Mouse (Mus musculus): ENCODE measurements around the gene Slco4a1. TPM values are rescaled to one million over a fixed set of nuclear protein-coding genes. Genes with fewer than 3 reads are reported as not detected.

Slco4a1 gene
- polyA plus RNA-seq, 1 experiment from 2014 or later, result 2.2 TPM

DNA sequence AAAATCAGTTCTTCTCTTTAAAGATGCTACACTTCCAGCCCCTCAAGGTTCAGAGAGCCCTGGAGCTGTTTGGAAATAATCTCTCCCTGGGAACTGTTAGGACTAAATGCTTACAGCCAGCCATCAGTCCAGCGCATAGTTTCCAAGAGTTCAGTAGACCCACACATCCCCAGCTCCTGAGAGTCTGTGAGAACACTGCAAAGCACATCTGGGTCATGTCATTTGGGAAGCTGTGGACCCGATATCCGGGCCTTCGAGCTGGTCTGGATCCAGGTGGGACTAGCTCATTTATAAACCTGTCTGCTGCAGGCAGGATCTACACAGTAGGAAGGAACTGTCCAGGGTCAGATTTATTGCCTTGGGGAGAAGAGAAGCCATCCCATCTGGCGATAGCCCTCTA, 54.8 kb downstream of the Slco4a1 start:
- Histone ChIP-seq H3K9ac (ENCODE audit: low read depth, low read length) (no peak overlapping the region), H3K27ac (ENCODE audit: low read length) (peak overlapping the region; percentile 56), H3K27me3 (replicated peaks; ENCODE audit: control insufficient read depth, insufficient read depth, low read length) (no peaks in the 10 kb centered on the region), H3K36me3 (ENCODE audit: control insufficient read depth, insufficient read depth, low read length) (no peaks in the 10 kb centered on the region), H3K4me1 (ENCODE audit: control insufficient read depth, insufficient read depth, low read length) (peaks cover 32% of the 10 kb centered on the region), H3K4me2 (ENCODE audit: low read depth, low read length) (no peak overlapping the region), H3K4me3 (ENCODE audit: low read length) (no peak overlapping the region), H3K9me3 (ENCODE audit: control insufficient read depth, low read length) (no peaks in the 10 kb centered on the region)
- peak; percentile 48 for ATAC-seq
- WGBS, result 37% methylated on average over 5 of the region's 5 CpGs

DNA sequence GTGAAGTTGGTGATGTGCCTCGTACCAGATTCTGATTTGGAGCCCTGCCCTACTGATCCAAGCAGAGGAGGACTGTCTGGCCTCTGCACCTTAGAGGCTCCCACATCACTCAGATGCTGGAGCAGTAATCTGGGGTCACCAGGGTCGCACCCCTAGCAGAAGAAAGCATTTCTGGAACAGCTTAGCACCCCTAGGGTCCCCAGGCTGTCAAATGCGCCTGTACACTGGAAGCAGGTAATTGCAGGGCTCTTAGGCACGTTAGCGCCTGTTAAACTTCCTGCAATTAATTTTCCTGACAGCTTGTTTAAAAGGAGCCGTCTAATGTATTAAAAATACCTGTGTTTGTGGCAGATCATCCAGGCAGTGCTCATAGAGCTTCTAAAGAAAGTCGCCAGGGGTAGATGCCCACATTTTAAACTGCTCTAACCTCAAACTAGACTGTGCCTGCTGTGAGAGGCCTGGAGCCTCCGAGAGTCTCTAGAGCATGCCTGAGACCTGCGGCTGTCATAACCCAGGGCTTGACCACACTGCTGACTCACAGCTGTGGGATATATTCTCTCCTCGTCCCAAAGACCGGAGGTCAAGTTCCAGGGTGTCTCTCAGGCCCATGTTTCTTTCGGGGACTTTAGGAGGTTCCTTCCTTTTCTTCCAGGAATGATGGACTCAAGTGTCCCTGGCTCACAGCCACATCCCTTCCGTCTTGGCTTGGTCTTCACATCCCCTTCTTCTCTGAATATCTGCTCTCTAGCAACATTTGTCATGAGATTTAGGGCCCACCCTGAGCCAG, 56.0 kb downstream of the Slco4a1 start:
- Histone ChIP-seq H3K9me3 (ENCODE audit: control insufficient read depth, low read length) (no peaks in the 10 kb centered on the region), H3K27ac (ENCODE audit: low read length) (peak overlapping the region; percentile 56), H3K4me1 (ENCODE audit: control insufficient read depth, insufficient read depth, low read length) (peaks cover 28% of the 10 kb centered on the region), H3K4me2 (ENCODE audit: low read depth, low read length) (no peak overlapping the region), H3K27me3 (replicated peaks; ENCODE audit: control insufficient read depth, insufficient read depth, low read length) (no peaks in the 10 kb centered on the region), H3K4me3 (ENCODE audit: low read length) (no peak overlapping the region), H3K36me3 (ENCODE audit: control insufficient read depth, insufficient read depth, low read length) (no peaks in the 10 kb centered on the region), H3K9ac (ENCODE audit: low read depth, low read length) (no peak overlapping the region)
- ATAC-seq, result peak; percentile 30; the same call in 1 of the 2 replicates
- 36% methylated on average over 13 of the region's 13 CpGs for WGBS

DNA sequence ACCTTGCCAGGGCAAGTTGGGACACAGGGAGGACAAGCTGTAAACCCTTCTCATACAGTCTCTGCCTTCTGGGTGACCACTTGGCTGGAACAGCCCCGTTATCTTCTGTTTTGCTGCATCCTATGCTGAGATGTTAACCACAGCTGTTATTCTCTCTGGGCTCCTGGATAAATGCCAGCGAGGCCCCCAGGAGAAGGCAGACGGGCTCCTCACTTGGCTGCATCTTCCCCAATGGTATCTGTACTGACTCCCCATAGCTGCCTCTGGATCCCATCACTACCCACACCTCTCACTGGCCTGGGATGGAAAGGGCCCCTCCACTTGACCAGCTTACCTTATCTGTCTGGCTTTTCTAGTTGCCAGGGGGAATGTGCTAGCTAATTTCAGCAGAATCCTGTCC, 57.0 kb downstream of the Slco4a1 start:
- ATAC-seq, result peak; percentile 39
- Histone ChIP-seq H3K27ac (ENCODE audit: low read length) (peak overlapping the region; percentile 56; the same call in 1 of the 2 replicates), H3K9ac (ENCODE audit: low read depth, low read length) (no peak overlapping the region), H3K4me1 (ENCODE audit: control insufficient read depth, insufficient read depth, low read length) (peaks cover 28% of the 10 kb centered on the region), H3K27me3 (replicated peaks; ENCODE audit: control insufficient read depth, insufficient read depth, low read length) (no peaks in the 10 kb centered on the region), H3K9me3 (ENCODE audit: control insufficient read depth, low read length) (no peaks in the 10 kb centered on the region), H3K36me3 (ENCODE audit: control insufficient read depth, insufficient read depth, low read length) (no peaks in the 10 kb centered on the region), H3K4me2 (ENCODE audit: low read depth, low read length) (no peak overlapping the region), H3K4me3 (ENCODE audit: low read length) (no peak overlapping the region)
- WGBS, result 41% methylated on average over 3 of the region's 3 CpGs

DNA sequence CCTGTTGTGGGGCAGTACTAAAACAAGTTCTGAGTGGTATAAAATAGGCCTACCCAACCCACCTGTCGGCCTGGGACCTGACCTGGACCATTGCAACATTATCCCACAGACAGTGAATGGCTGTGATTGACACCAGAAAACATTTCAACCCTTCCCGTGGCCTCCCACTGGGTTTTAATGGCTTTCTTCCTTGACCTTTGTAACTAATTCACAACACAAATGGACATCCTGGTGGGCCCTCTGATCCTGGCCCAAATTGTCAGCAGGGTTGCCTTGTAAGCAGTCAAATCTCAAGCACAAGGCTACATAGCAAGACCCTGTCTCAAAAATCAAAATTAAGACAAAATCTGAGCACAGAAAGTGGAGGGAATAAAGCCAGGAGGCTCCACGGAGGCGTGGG, 57.8 kb downstream of the Slco4a1 start:
- Histone ChIP-seq H3K4me2 (ENCODE audit: low read depth, low read length) (no peak overlapping the region), H3K9me3 (ENCODE audit: control insufficient read depth, low read length) (no peaks in the 10 kb centered on the region), H3K9ac (ENCODE audit: low read depth, low read length) (no peak overlapping the region), H3K4me3 (ENCODE audit: low read length) (no peak overlapping the region), H3K27me3 (replicated peaks; ENCODE audit: control insufficient read depth, insufficient read depth, low read length) (no peaks in the 10 kb centered on the region), H3K4me1 (ENCODE audit: control insufficient read depth, insufficient read depth, low read length) (peaks cover 28% of the 10 kb centered on the region), H3K36me3 (ENCODE audit: control insufficient read depth, insufficient read depth, low read length) (no peaks in the 10 kb centered on the region), H3K27ac (ENCODE audit: low read length) (no peak overlapping the region)
- WGBS, result 57% methylated on average over 4 of the region's 4 CpGs
- no peak for ATAC-seq

DNA sequence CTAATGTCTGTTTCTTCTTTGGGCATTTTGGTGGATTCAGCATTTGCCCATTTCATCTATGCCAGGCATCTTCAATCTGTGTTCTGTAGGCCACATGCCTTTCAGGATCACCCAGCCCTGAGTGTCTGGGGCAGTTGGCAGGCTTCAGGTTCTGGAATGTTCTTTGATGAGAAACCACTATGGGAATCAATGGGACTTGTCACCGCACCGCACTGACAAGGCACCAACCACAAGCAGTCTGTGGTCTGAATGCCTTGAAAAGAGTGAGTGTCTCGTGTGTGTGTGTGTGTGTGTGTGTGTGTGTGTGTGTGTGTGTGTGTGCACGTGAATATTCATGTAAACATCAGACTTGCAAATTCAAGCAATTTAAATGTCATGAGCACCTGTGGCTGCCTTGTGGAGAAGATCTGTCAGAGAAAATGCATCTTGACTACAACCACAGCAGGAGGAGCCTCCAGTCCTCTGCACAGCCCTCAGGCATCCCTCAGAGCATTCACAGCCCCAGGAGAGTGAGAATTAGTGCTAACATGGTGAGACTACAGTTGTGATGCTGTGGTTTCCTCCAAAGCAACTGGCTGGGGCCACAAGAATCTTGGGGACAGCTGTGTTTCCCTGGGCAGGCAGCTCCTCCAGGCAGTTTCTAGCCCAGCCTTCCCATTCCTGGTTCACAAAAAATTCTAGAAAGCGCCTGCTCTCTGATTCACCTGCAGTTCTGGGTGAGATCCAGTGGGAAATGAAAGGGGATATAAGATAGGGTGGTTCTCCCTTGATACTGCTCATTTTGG, 65.6 kb downstream of the Slco4a1 start:
- Histone ChIP-seq H3K9ac (ENCODE audit: low read depth, low read length) (no peak overlapping the region), H3K9me3 (ENCODE audit: control insufficient read depth, low read length) (no peaks in the 10 kb centered on the region), H3K4me3 (ENCODE audit: low read length) (no peak overlapping the region), H3K36me3 (ENCODE audit: control insufficient read depth, insufficient read depth, low read length) (no peaks in the 10 kb centered on the region), H3K4me1 (ENCODE audit: control insufficient read depth, insufficient read depth, low read length) (no peaks in the 10 kb centered on the region), H3K27me3 (replicated peaks; ENCODE audit: control insufficient read depth, insufficient read depth, low read length) (0 out of 2 replicates have a peak, but pooled peaks cover 3% of the 10 kb centered on the region), H3K4me2 (ENCODE audit: low read depth, low read length) (no peak overlapping the region), H3K27ac (ENCODE audit: low read length) (no peak overlapping the region)
- 83% methylated on average over 5 of the region's 5 CpGs for WGBS
- no peak for ATAC-seq

DNA sequence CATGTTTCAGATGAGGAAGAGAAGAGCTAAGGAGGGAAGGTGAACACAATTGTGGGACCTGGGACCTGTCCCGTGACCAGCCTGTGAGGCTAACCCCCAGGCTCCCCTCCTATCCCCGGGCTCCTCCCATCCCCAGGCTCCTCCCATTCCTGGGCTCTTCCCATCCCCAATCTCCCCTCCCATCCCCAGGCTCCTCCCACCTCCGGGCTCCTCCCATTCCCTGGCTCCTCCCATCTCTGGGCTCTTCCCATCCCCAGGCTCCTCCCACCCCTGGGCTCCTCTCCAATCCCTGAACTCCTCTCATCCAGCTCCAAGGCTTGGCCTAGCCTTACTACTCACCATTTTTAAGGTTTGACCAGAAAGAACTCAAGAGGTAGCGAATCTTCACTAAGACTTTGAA, 66.8 kb downstream of the Slco4a1 start:
- WGBS, result 74% methylated on average over 4 of the region's 4 CpGs

More for the DNA sequence above, 66.8 kb downstream of the Slco4a1 start:
- H3K36me3 ChIP-seq (ENCODE audit: control insufficient read depth, insufficient read depth, low read length), result no peaks in the 10 kb centered on the region
- no peaks in the 10 kb centered on the region for H3K9me3 ChIP-seq (ENCODE audit: control insufficient read depth, low read length)
- H3K4me2 ChIP-seq (ENCODE audit: low read depth, low read length), result no peak overlapping the region
- no peak overlapping the region for H3K27ac ChIP-seq (ENCODE audit: low read length)
- H3K27me3 ChIP-seq (replicated peaks; ENCODE audit: control insufficient read depth, insufficient read depth, low read length), result peaks cover 9% of the 10 kb centered on the region; the same call in 1 of the 2 replicates
- no peaks in the 10 kb centered on the region for H3K4me1 ChIP-seq (ENCODE audit: control insufficient read depth, insufficient read depth, low read length)
- no peak overlapping the region for H3K4me3 ChIP-seq (ENCODE audit: low read length)
- no peak for ATAC-seq
- no peak overlapping the region for H3K9ac ChIP-seq (ENCODE audit: low read depth, low read length)

Other genes with a start within 250 kb of the Slco4a1 start
- 26.7 and 29.7 TPM in 2 replicates for gene Lama5, start 230.4 kb upstream of the Slco4a1 start, polyA plus RNA-seq (2015; fragmentation: Nextera tagmentation; extraction: Ambion mirVana)
- gene Rps21, start 198.9 kb upstream of the Slco4a1 start, polyA plus RNA-seq (2015; fragmentation: Nextera tagmentation; extraction: Ambion mirVana), result 471 and 487 TPM in 2 replicates
- gene Cables2, start 182.7 kb upstream of the Slco4a1 start, polyA plus RNA-seq (2015; fragmentation: Nextera tagmentation; extraction: Ambion mirVana), result 2.8 and 4.8 TPM in 2 replicates
- 2.5 TPM in 2 replicates for gene Rbbp8nl, start 166.4 kb upstream of the Slco4a1 start, polyA plus RNA-seq (2015; fragmentation: Nextera tagmentation; extraction: Ambion mirVana)
- 10.3 and 11.6 TPM in 2 replicates for gene Gata5, start 121.5 kb upstream of the Slco4a1 start, polyA plus RNA-seq (2015; fragmentation: Nextera tagmentation; extraction: Ambion mirVana)
- gene Ntsr1, start 43.7 kb downstream of the Slco4a1 start, polyA plus RNA-seq (2015; fragmentation: Nextera tagmentation; extraction: Ambion mirVana), result 1.9 and 2.1 TPM in 2 replicates
- gene Mrgbp, start 125.1 kb downstream of the Slco4a1 start, polyA plus RNA-seq (2015; fragmentation: Nextera tagmentation; extraction: Ambion mirVana), result 19.0 and 20.9 TPM in 2 replicates
- gene Ogfr, start 133.0 kb downstream of the Slco4a1 start, polyA plus RNA-seq (2015; fragmentation: Nextera tagmentation; extraction: Ambion mirVana), result 36.6 and 37.5 TPM in 2 replicates
- 4.1 and 6.2 TPM in 2 replicates for gene Col9a3, start 141.5 kb downstream of the Slco4a1 start, polyA plus RNA-seq (2015; fragmentation: Nextera tagmentation; extraction: Ambion mirVana)
- gene Tcfl5, start 186.5 kb downstream of the Slco4a1 start, polyA plus RNA-seq (2015; fragmentation: Nextera tagmentation; extraction: Ambion mirVana), result 0.10 and 0.12 TPM in 2 replicates